Mouse (Mus musculus): ENCODE measurements around the gene Cd44. TPM values are rescaled to one million over a fixed set of nuclear protein-coding genes. Genes with fewer than 3 reads are reported as not detected.

Cd44 gene
- 3.4 and 14.3 TPM in 2 replicates for total RNA-seq (2012; rRNA removed)

GRCm38 (mm10) chr2:102900875-102901827, at the start of gene Cd44:
Gene Cd44, minus strand, starts transcription at chr2:102901665.
- H3K36me3 ChIP-seq (ENCODE audit: control insufficient read depth, insufficient read depth, low read length, poor library complexity, severe bottlenecking), result no peaks in the 10 kb centered on the region
- no peak for DNase-seq (ENCODE audit: low read depth, low spot score)
- no peak for TF ChIP-seq CHD2 (IDR thresholded peaks at IDR 0.05; ENCODE audit: low read depth, low read length)
- TF ChIP-seq MAFK (IDR thresholded peaks at IDR 0.05; ENCODE audit: insufficient read depth, low read depth, low read length), result no peak
- TF ChIP-seq ZNF384 (IDR thresholded peaks at IDR 0.05; ENCODE audit: low read depth, low read length), result no peak
- no peak for TF ChIP-seq HCFC1 (IDR thresholded peaks at IDR 0.05; ENCODE audit: borderline replicate concordance, insufficient read depth, low read length)
- TF ChIP-seq ZC3H11A (IDR thresholded peaks at IDR 0.05; ENCODE audit: borderline replicate concordance, low read depth, low read length), result 0 out of 2 replicates have a peak, but pooled peaks have one; percentile 5
- peak within 1 kb of the TSS; percentile 44 to 70 for H3K4me3 ChIP-seq (ENCODE audit: insufficient read depth in 1 of 2, low read depth in 1 of 2, low read length in 2 of 2, poor library complexity in 1 of 2, severe bottlenecking in 1 of 2)
- H3K9ac ChIP-seq (ENCODE audit: insufficient read depth, low read depth, low read length, poor library complexity, severe bottlenecking), result no peak within 1 kb of the TSS; the same call in 1 of the 2 replicates
- H3K27ac ChIP-seq (ENCODE audit: insufficient read depth, low read depth, low read length, poor library complexity, severe bottlenecking), result no peak within 1 kb of the TSS
- 0 out of 4 replicates have a peak, but pooled peaks cover 0 to 3% of the 10 kb centered on the region in 2 experiments for H3K4me1 ChIP-seq (ENCODE audit: control insufficient read depth in 2 of 2, insufficient read depth in 2 of 2, low read length in 2 of 2, poor library complexity in 1 of 2)
- H3K9me3 ChIP-seq (ENCODE audit: control insufficient read depth, insufficient read depth, low read depth, low read length), result no peaks in the 10 kb centered on the region
- in situ Hi-C loops (cut with MboI; ENCODE audit: low sequenced_read_pairs in 2 of 2, unreplicated experiment in 2 of 2), result no loop called here

- no peaks in the 10 kb centered on the region for H3K9me3 ChIP-seq (ENCODE audit: control insufficient read depth, insufficient read depth, low read depth, low read length)
These were observed 47.0 kb upstream of the Cd44 start for GRCm38 (mm10) chr2:102948481-102948857.

GRCm38 (mm10) chr2:102947846-102948480, 46.5 kb upstream of the Cd44 start:
- H3K9ac ChIP-seq (ENCODE audit: insufficient read depth, low read depth, low read length, poor library complexity, severe bottlenecking), result no peak overlapping the region
- no peak for DNase-seq (ENCODE audit: low read depth, low spot score)
- H3K4me3 ChIP-seq (ENCODE audit: insufficient read depth in 1 of 2, low read depth in 1 of 2, low read length in 2 of 2, poor library complexity in 1 of 2, severe bottlenecking in 1 of 2), result no peak overlapping the region
- in situ Hi-C loops (cut with MboI; ENCODE audit: low sequenced_read_pairs in 2 of 2, unreplicated experiment in 2 of 2), result no loop called here
- no peaks in the 10 kb centered on the region for H3K4me1 ChIP-seq (ENCODE audit: control insufficient read depth in 2 of 2, insufficient read depth in 2 of 2, low read length in 2 of 2, poor library complexity in 1 of 2)
- no peaks in the 10 kb centered on the region for H3K9me3 ChIP-seq (ENCODE audit: control insufficient read depth, insufficient read depth, low read depth, low read length)
- H3K27ac ChIP-seq (ENCODE audit: insufficient read depth, low read depth, low read length, poor library complexity, severe bottlenecking), result no peak overlapping the region
- TF ChIP-seq ZNF384 (IDR thresholded peaks at IDR 0.05; ENCODE audit: low read depth, low read length), result no peak
- TF ChIP-seq ZC3H11A (IDR thresholded peaks at IDR 0.05; ENCODE audit: borderline replicate concordance, low read depth, low read length), result no peak
- TF ChIP-seq CHD2 (IDR thresholded peaks at IDR 0.05; ENCODE audit: low read depth, low read length), result no peak
- TF ChIP-seq HCFC1 (IDR thresholded peaks at IDR 0.05; ENCODE audit: borderline replicate concordance, insufficient read depth, low read length), result no peak
- no peak for TF ChIP-seq MAFK (IDR thresholded peaks at IDR 0.05; ENCODE audit: insufficient read depth, low read depth, low read length)
- no peaks in the 10 kb centered on the region for H3K36me3 ChIP-seq (ENCODE audit: control insufficient read depth, insufficient read depth, low read length, poor library complexity, severe bottlenecking)

More at GRCm38 (mm10) chr2:102948481-102948857, 47.0 kb upstream of the Cd44 start:
- Histone ChIP-seq H3K4me3 (ENCODE audit: insufficient read depth in 1 of 2, low read depth in 1 of 2, low read length in 2 of 2, poor library complexity in 1 of 2, severe bottlenecking in 1 of 2) (no peak overlapping the region), H3K4me1 (ENCODE audit: control insufficient read depth in 2 of 2, insufficient read depth in 2 of 2, low read length in 2 of 2, poor library complexity in 1 of 2) (no peaks in the 10 kb centered on the region), H3K9ac (ENCODE audit: insufficient read depth, low read depth, low read length, poor library complexity, severe bottlenecking) (no peak overlapping the region), H3K36me3 (ENCODE audit: control insufficient read depth, insufficient read depth, low read length, poor library complexity, severe bottlenecking) (no peaks in the 10 kb centered on the region), H3K27ac (ENCODE audit: insufficient read depth, low read depth, low read length, poor library complexity, severe bottlenecking) (no peak overlapping the region)
- DNase-seq (ENCODE audit: low read depth, low spot score), result no peak
- in situ Hi-C loops (cut with MboI; ENCODE audit: low sequenced_read_pairs in 2 of 2, unreplicated experiment in 2 of 2), result no loop called here
- no peak for TF ChIP-seq HCFC1 (IDR thresholded peaks at IDR 0.05; ENCODE audit: borderline replicate concordance, insufficient read depth, low read length)
- no peak for TF ChIP-seq ZC3H11A (IDR thresholded peaks at IDR 0.05; ENCODE audit: borderline replicate concordance, low read depth, low read length)
- TF ChIP-seq CHD2 (IDR thresholded peaks at IDR 0.05; ENCODE audit: low read depth, low read length), result no peak
- no peak for TF ChIP-seq MAFK (IDR thresholded peaks at IDR 0.05; ENCODE audit: insufficient read depth, low read depth, low read length)
- TF ChIP-seq ZNF384 (IDR thresholded peaks at IDR 0.05; ENCODE audit: low read depth, low read length), result no peak

GRCm38 (mm10) chr2:102945111-102945510, 43.6 kb upstream of the Cd44 start:
- in situ Hi-C loops (cut with MboI; ENCODE audit: low sequenced_read_pairs in 2 of 2, unreplicated experiment in 2 of 2), result no loop called here
- no peaks in the 10 kb centered on the region for H3K4me1 ChIP-seq (ENCODE audit: control insufficient read depth in 2 of 2, insufficient read depth in 2 of 2, low read length in 2 of 2, poor library complexity in 1 of 2)
- TF ChIP-seq ZC3H11A (IDR thresholded peaks at IDR 0.05; ENCODE audit: borderline replicate concordance, low read depth, low read length) (no peak), MAFK (IDR thresholded peaks at IDR 0.05; ENCODE audit: insufficient read depth, low read depth, low read length) (no peak), HCFC1 (IDR thresholded peaks at IDR 0.05; ENCODE audit: borderline replicate concordance, insufficient read depth, low read length) (no peak), CHD2 (IDR thresholded peaks at IDR 0.05; ENCODE audit: low read depth, low read length) (no peak), ZNF384 (IDR thresholded peaks at IDR 0.05; ENCODE audit: low read depth, low read length) (no peak)
- no peak overlapping the region for H3K27ac ChIP-seq (ENCODE audit: insufficient read depth, low read depth, low read length, poor library complexity, severe bottlenecking)
- no peak overlapping the region for H3K4me3 ChIP-seq (ENCODE audit: insufficient read depth in 1 of 2, low read depth in 1 of 2, low read length in 2 of 2, poor library complexity in 1 of 2, severe bottlenecking in 1 of 2)
- no peaks in the 10 kb centered on the region for H3K9me3 ChIP-seq (ENCODE audit: control insufficient read depth, insufficient read depth, low read depth, low read length)
- H3K36me3 ChIP-seq (ENCODE audit: control insufficient read depth, insufficient read depth, low read length, poor library complexity, severe bottlenecking), result no peaks in the 10 kb centered on the region
- DNase-seq (ENCODE audit: low read depth, low spot score), result no peak
- no peak overlapping the region for H3K9ac ChIP-seq (ENCODE audit: insufficient read depth, low read depth, low read length, poor library complexity, severe bottlenecking)
